Comparison of ENCODE assay signal across 9 mouse cellular contexts in the genomic region with DNA sequence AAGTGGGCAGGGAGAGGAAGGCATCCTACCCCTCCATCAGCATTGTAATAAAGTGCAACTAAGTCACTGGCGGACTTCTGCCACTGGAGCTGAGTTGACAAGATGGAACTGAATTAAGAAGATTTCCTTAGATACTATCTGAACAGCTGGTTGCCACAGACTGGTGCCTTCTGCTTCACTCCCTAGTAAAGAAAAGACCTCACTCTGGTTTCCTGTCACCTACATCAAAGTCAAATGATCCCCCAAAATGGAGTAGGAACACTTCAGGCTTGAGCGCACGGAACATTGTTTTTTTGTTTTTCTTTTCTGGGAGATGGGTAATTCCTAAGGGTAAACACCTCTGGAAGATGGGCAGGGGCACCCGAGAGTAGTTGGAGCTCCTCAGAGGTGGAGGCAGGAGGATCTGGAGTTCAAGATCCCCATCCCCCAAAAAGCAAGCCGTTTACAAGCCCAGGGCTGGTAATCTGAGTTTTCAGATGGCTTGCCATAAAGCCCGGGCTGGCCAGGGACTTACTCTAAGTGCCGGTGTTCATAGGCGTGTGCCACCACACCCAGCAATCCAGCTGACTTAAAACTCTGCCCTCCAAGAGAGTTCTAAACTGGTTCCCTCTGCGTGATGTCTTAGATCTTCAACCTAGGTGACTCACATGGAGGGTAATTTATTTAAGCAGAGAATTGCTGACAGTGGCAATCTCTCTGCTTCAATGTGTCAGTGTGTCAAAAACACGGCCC. TPM values are rescaled to one million over a fixed set of nuclear protein-coding genes. Genes with fewer than 3 reads are reported as not detected.
DNase-seq lines count a peak whose midpoint lies in the region; ATAC-seq and TF ChIP-seq lines count a peak whose summit lies in the region.
"Had no signal": no experiment of that assay in that cellular context is flagged by ENCODE, and none has a peak within 500 bp of the region (broad histone marks: within the 10 kb centered on the region; RNA-seq: fewer than 3 reads in every experiment).

No protein-coding gene starts in this region.

- 0 out of 2 replicates have a peak, but pooled peaks have one; percentile 7 for TF ChIP-seq EP300 in heart, postnatal 0 days (IDR thresholded peaks at IDR 0.05; ENCODE audit: low read depth)

- H3K9ac ChIP-seq in heart, postnatal 0 days (replicated peaks; ENCODE audit: low read depth, low read length): no peak overlapping the region
- H3K9ac ChIP-seq in neural tube, embryonic 14.5 days (replicated peaks; ENCODE audit: low read depth, low read length): no peak overlapping the region
- no peak overlapping the region for H3K9ac ChIP-seq in limb, embryonic 15.5 days

- H3K9me3 ChIP-seq in heart, postnatal 0 days (replicated peaks; ENCODE audit: control insufficient read depth, low read length): no peaks in the 10 kb centered on the region
- no peaks in the 10 kb centered on the region for H3K9me3 ChIP-seq in neural tube, embryonic 14.5 days (ENCODE audit: control insufficient read depth, low read length)
- H3K9me3 ChIP-seq in limb, embryonic 15.5 days: no peaks in the 10 kb centered on the region

- no peak for TF ChIP-seq CTCF in heart, postnatal 0 days (IDR thresholded peaks at IDR 0.05; ENCODE audit: low read depth)

- DNase-seq in cerebellum, adult 11-12 months: peak; percentile 32
- DNase-seq in cerebellum, postnatal 10 days: no peak
- DNase-seq in heart, postnatal 0 days (ENCODE audit: low spot score): no peak
- DNase-seq in heart, adult 18-20 months: no peak
- no peak for DNase-seq in neural tube, embryonic 10.5 days (ENCODE audit: extremely low spot score, low spot score)
- DNase-seq in layer of hippocampus, adult 18-20 months (ENCODE audit: low spot score in 2 of 2): no peak

- peaks cover 62% of the 10 kb centered on the region for H3K4me1 ChIP-seq in heart, postnatal 0 days (ENCODE audit: control insufficient read depth, insufficient read depth)
- 0 out of 2 replicates have a peak, but pooled peaks cover 3% of the 10 kb centered on the region for H3K4me1 ChIP-seq in neural tube, embryonic 14.5 days (ENCODE audit: control insufficient read depth, insufficient read depth, low read length)
- H3K4me1 ChIP-seq in limb, embryonic 15.5 days: peaks cover 27% of the 10 kb centered on the region

- H3K36me3 ChIP-seq in heart, postnatal 0 days (replicated peaks; ENCODE audit: control insufficient read depth, insufficient read depth, low read length): peaks cover 12% of the 10 kb centered on the region; the same call in 1 of the 2 replicates
- no peaks in the 10 kb centered on the region for H3K36me3 ChIP-seq in neural tube, embryonic 14.5 days (ENCODE audit: control insufficient read depth, insufficient read depth, low read length)
- peaks cover 7% of the 10 kb centered on the region; the same call in 1 of the 2 replicates for H3K36me3 ChIP-seq in limb, embryonic 15.5 days

- WGBS in heart, postnatal 0 days: 55% methylated on average over 10 of the region's 10 CpGs
- 64% methylated on average over 10 of the region's 10 CpGs for WGBS in neural tube, embryonic 14.5 days
- WGBS in limb, embryonic 15.5 days: 42% methylated on average over 10 of the region's 10 CpGs

- H3K27ac ChIP-seq in heart, postnatal 0 days (ENCODE audit: low read depth): peak overlapping the region; percentile 83
- H3K27ac ChIP-seq in neural tube, embryonic 14.5 days (ENCODE audit: low read depth, low read length): peak overlapping the region; percentile 2; the same call in 1 of the 2 replicates
- H3K27ac ChIP-seq in limb, embryonic 15.5 days: peak overlapping the region; percentile 60

- H3K4me3 ChIP-seq in heart, postnatal 0 days (ENCODE audit: low read depth, low read length): no peak overlapping the region
- no peak overlapping the region for H3K4me3 ChIP-seq in neural tube, embryonic 14.5 days (ENCODE audit: low read depth, low read length)
- no peak overlapping the region for H3K4me3 ChIP-seq in limb, embryonic 15.5 days

- H3K4me2 ChIP-seq in heart, postnatal 0 days (ENCODE audit: low read depth, low read length): no peak overlapping the region; the same call in 1 of the 2 replicates
- no peak overlapping the region for H3K4me2 ChIP-seq in neural tube, embryonic 14.5 days (ENCODE audit: low read depth, low read length)
- H3K4me2 ChIP-seq in limb, embryonic 15.5 days: no peak overlapping the region

- no peak; the same call in 1 of the 2 replicates for ATAC-seq in heart, postnatal 0 days (ENCODE audit: insufficient read depth, low read depth)
- ATAC-seq in neural tube, embryonic 14.5 days (ENCODE audit: low read depth): no peak
- no peak for ATAC-seq in limb, embryonic 15.5 days (ENCODE audit: insufficient number of reproducible peaks, low FRiP score, low TSS enrichment, low read depth)
- ATAC-seq: forebrain, embryonic 14.5 days had no signal

- H3K27me3 ChIP-seq in heart, postnatal 0 days (ENCODE audit: control insufficient read depth, insufficient read depth, low read length): no peaks in the 10 kb centered on the region
- no peaks in the 10 kb centered on the region for H3K27me3 ChIP-seq in neural tube, embryonic 14.5 days (ENCODE audit: control insufficient read depth, insufficient read depth, low read length)
- H3K27me3 ChIP-seq in limb, embryonic 15.5 days: no peaks in the 10 kb centered on the region

RNA-seq across cellular contexts. Expression of a gene that starts 21.5 kb away (rescaled TPM):
- 10.2 and 14.2 TPM in 2 replicates for total RNA-seq in heart, postnatal 0 days (2014; rRNA removed; ENCODE audit: low replicate concordance)
- 37.6 and 43.4 TPM in 2 replicates for polyA plus RNA-seq in heart, postnatal 0 days (2015; fragmentation: Nextera tagmentation; extraction: Ambion mirVana)
- 10 to 100 TPM; 60.0 to 60.9 TPM for total RNA-seq in heart, adult 18-20 months (2021)
- polyA plus RNA-seq in neural tube, embryonic 14.5 days (2014; fragmentation: Nextera tagmentation; extraction: Ambion mirVana): 58.1 and 104 TPM in 2 replicates
- polyA plus RNA-seq in limb, embryonic 15.5 days (2015; fragmentation: Nextera tagmentation; extraction: Ambion mirVana): 33.8 and 34.4 TPM in 2 replicates
- total RNA-seq in layer of hippocampus, adult 18-20 months (2021): 100 to 1,000 TPM; 158 to 165 TPM

Comparison
In these comparisons a context has a peak if more than half of its experiments do, and no peak if none do; other contexts are left out.
1. H3K27ac ChIP-seq: peak in every context shown above with its lines; median percentile 83 in heart, postnatal 0 days; 60 in limb, embryonic 15.5 days; 2 in neural tube, embryonic 14.5 days.